Mouse (Mus musculus): Measurements from ENCODE around the gene Cyp4f13. TPM values are rescaled to one million over a fixed set of nuclear protein-coding genes. Genes with fewer than 3 reads are reported as not detected.
A peak's percentile ranks its signal among the peaks of the same experiment; 100 is the strongest.

Gene Cyp4f13
- polyA plus RNA-seq, 1 experiment = 112 TPM

DNA sequence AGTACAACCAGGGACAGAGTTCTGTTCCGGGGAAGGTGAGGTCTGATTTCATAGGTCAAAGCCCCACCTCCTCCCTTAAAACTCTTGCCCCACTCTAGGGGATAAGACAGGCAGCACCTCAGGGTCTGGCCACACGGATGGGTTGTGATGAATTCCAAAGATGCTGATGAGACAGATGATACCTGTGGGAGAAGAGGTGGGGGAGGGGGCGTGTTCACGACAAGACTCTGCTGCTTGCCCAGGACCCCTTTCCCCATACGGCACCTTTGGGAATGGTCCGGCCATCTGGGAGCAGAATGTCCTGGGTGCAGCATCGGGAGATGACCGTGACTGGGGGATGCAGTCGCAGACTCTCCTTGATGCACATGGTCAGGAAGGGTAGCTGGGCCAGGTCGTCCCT is 41.0 kb downstream of the Cyp4f13 start:
- Histone ChIP-seq H3K36me3 (ENCODE audit: control insufficient read depth, insufficient read depth, low read length) (peaks cover 58% of the 10 kb centered on the region), H3K4me1 (ENCODE audit: control insufficient read depth, insufficient read depth, insufficient read length, low read length) (peaks cover 5% of the 10 kb centered on the region), H3K27me3 (ENCODE audit: control insufficient read depth, insufficient read depth, low read length) (no peaks in the 10 kb centered on the region), H3K4me3 (ENCODE audit: low read depth, low read length) (no peak overlapping the region), H3K27ac (ENCODE audit: insufficient read depth, low read depth, low read length) (no peak overlapping the region)
- WGBS = 81% methylated on average over 10 of the region's 10 CpGs
- no peak for TF ChIP-seq CTCF (IDR thresholded peaks at IDR 0.05; ENCODE audit: extremely low read depth, insufficient read length, insufficient replicate concordance, low read depth, low read length)
- TF ChIP-seq POLR2A (IDR thresholded peaks at IDR 0.05; ENCODE audit: low read depth, low read length) = no peak

DNA sequence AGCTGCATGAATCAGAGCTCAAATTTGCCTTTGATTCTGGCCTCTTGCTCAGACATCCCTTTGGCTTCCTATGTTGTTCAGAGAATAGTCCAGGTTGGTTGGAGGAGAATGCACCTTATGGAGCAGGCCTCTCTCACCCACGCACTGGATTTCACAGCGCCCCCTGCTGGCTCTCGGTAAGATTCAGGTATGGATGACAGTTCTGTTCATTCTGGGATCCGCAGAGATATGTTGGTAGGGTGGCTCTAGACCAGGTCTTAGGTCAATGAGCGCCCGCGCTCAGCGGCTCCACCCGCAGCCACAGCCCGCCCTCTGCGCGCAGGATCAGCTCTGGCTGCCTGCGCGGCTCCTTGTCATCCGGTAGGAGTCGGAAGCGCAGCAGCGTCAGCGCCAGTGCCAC is 42.0 kb downstream of the Cyp4f13 start:
- Histone ChIP-seq H3K27ac (ENCODE audit: insufficient read depth, low read depth, low read length) (0 out of 2 replicates have a peak overlapping the region, but pooled peaks have one; percentile 4), H3K4me3 (ENCODE audit: low read depth, low read length) (peak overlapping the region; percentile 27), H3K36me3 (ENCODE audit: control insufficient read depth, insufficient read depth, low read length) (peaks cover 51% of the 10 kb centered on the region), H3K27me3 (ENCODE audit: control insufficient read depth, insufficient read depth, low read length) (no peaks in the 10 kb centered on the region), H3K4me1 (ENCODE audit: control insufficient read depth, insufficient read depth, insufficient read length, low read length) (peaks cover 5% of the 10 kb centered on the region)
- WGBS = 9% methylated on average over 19 of the region's 19 CpGs
- peak; percentile 84; the same call in 1 of the 2 replicates for TF ChIP-seq CTCF (IDR thresholded peaks at IDR 0.05; ENCODE audit: extremely low read depth, insufficient read length, insufficient replicate concordance, low read depth, low read length)
- TF ChIP-seq POLR2A (IDR thresholded peaks at IDR 0.05; ENCODE audit: low read depth, low read length) = no peak

DNA sequence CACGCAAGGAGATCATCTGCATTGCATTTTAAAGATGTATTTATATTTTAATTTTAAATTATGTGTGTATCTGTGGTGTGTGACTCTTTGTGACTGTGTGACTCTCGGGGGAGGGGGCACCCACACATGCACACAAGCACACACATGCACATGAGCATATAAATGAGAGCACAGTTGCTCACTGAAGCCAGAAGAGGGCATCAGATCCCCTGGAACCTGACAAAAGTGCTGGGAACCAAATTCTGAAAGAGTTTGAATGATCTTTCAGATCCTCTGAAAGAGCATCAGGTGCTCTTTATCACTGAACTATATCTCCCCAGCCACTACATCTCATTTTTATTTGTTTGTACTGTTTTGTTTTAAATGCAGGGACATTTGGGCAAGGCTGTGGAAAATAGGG is 42.8 kb downstream of the Cyp4f13 start:
- Histone ChIP-seq H3K4me3 (ENCODE audit: low read depth, low read length) (no peak overlapping the region), H3K27ac (ENCODE audit: insufficient read depth, low read depth, low read length) (no peak overlapping the region), H3K36me3 (ENCODE audit: control insufficient read depth, insufficient read depth, low read length) (peaks cover 48% of the 10 kb centered on the region), H3K27me3 (ENCODE audit: control insufficient read depth, insufficient read depth, low read length) (no peaks in the 10 kb centered on the region), H3K4me1 (ENCODE audit: control insufficient read depth, insufficient read depth, insufficient read length, low read length) (peaks cover 5% of the 10 kb centered on the region)
- peak; percentile 27; the same call in 1 of the 2 replicates for TF ChIP-seq CTCF (IDR thresholded peaks at IDR 0.05; ENCODE audit: extremely low read depth, insufficient read length, insufficient replicate concordance, low read depth, low read length)
- TF ChIP-seq POLR2A (IDR thresholded peaks at IDR 0.05; ENCODE audit: low read depth, low read length) = no peak
- 48% methylated on average over 2 of the region's 2 CpGs for WGBS

DNA sequence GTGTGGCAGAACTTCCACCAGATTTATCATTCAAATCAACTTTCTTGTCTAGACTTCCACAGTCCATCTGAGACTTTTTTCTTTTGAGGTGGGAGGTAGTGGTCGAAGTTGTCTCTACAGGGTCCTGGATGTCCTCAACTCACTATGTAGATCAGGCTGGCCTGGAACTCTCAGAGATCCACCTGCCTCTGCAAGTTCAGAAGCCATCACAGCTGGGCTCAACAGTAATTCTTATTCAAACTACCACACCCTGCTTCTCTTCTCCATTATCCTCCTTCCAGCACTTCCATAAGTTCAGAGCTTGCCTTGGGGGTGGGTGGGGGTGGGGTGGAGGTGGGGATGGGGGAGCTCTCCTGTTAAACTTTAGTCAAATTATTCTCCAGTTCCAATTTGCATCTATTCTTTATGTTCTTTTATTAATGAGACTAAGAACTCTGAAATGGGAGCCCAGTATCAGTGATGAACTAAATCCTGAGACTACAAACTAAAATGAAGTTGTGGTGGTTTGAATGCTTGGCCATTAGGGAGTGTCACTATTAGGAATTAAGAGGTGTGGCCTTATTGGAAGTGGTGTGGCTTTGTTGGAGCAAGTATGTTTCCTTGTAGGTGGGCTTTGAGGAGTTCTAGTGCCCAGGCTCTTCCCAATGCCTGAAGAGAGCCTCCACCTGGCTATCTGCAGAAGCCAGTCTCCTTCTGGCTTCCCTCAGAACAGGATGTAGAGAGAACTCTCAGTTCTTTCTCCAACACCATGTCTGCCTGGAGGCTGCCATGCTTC is 45.3 kb downstream of the Cyp4f13 start:
- Histone ChIP-seq H3K4me3 (ENCODE audit: low read depth, low read length) (no peak overlapping the region), H3K27me3 (ENCODE audit: control insufficient read depth, insufficient read depth, low read length) (no peaks in the 10 kb centered on the region), H3K27ac (ENCODE audit: insufficient read depth, low read depth, low read length) (no peak overlapping the region), H3K4me1 (ENCODE audit: control insufficient read depth, insufficient read depth, insufficient read length, low read length) (peaks cover 6% of the 10 kb centered on the region), H3K36me3 (ENCODE audit: control insufficient read depth, insufficient read depth, low read length) (peaks cover 26% of the 10 kb centered on the region)
- TF ChIP-seq CTCF (IDR thresholded peaks at IDR 0.05; ENCODE audit: extremely low read depth, insufficient read length, insufficient replicate concordance, low read depth, low read length) = no peak
- TF ChIP-seq POLR2A (IDR thresholded peaks at IDR 0.05; ENCODE audit: low read depth, low read length) = no peak
- 53% methylated on average over 1 of the region's 1 CpGs for WGBS

DNA sequence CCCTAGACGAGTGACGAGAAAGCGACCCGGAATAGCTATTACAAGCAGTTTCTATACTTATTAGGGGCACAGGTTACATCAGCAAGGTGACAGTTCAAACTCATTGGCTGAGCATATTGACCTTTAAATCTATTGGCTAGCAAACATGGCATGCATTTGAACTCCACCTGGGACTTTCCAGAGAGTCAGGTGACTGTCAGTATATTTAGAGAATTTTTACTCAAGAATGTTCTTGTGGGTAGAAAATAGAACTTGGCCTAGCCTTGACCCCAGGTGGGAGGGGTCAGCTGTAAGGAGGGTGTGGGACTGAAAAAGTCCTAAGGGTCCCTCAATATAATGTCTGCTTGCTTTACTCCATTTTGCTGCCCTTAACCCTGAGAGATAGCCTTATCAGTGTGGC is 51.8 kb downstream of the Cyp4f13 start:
- Histone ChIP-seq H3K27ac (ENCODE audit: insufficient read depth, low read depth, low read length) (no peak overlapping the region), H3K36me3 (ENCODE audit: control insufficient read depth, insufficient read depth, low read length) (no peaks in the 10 kb centered on the region), H3K4me1 (ENCODE audit: control insufficient read depth, insufficient read depth, insufficient read length, low read length) (peaks cover 13% of the 10 kb centered on the region), H3K4me3 (ENCODE audit: low read depth, low read length) (no peak overlapping the region), H3K27me3 (ENCODE audit: control insufficient read depth, insufficient read depth, low read length) (no peaks in the 10 kb centered on the region)
- no peak for TF ChIP-seq CTCF (IDR thresholded peaks at IDR 0.05; ENCODE audit: extremely low read depth, insufficient read length, insufficient replicate concordance, low read depth, low read length)
- no peak for TF ChIP-seq POLR2A (IDR thresholded peaks at IDR 0.05; ENCODE audit: low read depth, low read length)
- 90% methylated on average over 4 of the region's 4 CpGs for WGBS

DNA sequence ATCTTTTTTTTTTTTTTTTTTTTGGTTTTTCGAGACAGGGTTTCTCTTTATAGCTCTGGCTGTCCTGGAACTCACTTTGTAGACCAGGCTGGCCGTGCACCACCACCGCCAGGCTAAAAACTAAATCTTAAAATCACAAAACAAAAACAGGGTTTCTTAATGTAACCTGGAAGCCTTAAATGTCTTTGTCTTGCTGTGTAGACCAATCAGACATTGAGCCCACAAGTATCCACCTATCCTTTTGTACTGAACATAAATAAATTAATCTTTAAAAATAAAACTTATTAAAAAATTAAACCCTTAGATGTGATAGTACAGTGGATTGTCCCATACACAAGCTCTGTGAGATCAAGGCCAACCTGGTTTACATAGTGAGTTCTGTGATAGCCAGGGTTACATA is 53.3 kb downstream of the Cyp4f13 start:
- WGBS = 86% methylated on average over 3 of the region's 3 CpGs
- Histone ChIP-seq H3K36me3 (ENCODE audit: control insufficient read depth, insufficient read depth, low read length) (no peaks in the 10 kb centered on the region), H3K27ac (ENCODE audit: insufficient read depth, low read depth, low read length) (no peak overlapping the region), H3K27me3 (ENCODE audit: control insufficient read depth, insufficient read depth, low read length) (no peaks in the 10 kb centered on the region), H3K4me3 (ENCODE audit: low read depth, low read length) (no peak overlapping the region), H3K4me1 (ENCODE audit: control insufficient read depth, insufficient read depth, insufficient read length, low read length) (peaks cover 19% of the 10 kb centered on the region)
- no peak for TF ChIP-seq POLR2A (IDR thresholded peaks at IDR 0.05; ENCODE audit: low read depth, low read length)
- no peak for TF ChIP-seq CTCF (IDR thresholded peaks at IDR 0.05; ENCODE audit: extremely low read depth, insufficient read length, insufficient replicate concordance, low read depth, low read length)

All from small intestine, adult 2 months (tissue).